Mouse (Mus musculus) Patski (cell line): ENCODE measurements around the gene Gramd4. TPM values are rescaled to one million over a fixed set of nuclear protein-coding genes. Genes with fewer than 3 reads are reported as not detected.

ENCODE experiments used
- ATAC-seq: fragments of 100-300 bp; one replicate; pipeline ENCODE4 v1.8.0; 2021
- CTCF ChIA-PET: fragments of 350-600 bp; sonication (Branson Sonifier 250); formaldehyde crosslinking; loops from one replicate; lab custom pipeline; 2022; ENCODE audit warnings: inconsistent platforms; lab: Charles Lee
- POLR2A ChIA-PET: fragments of 350-600 bp; sonication (Branson Sonifier 250); formaldehyde crosslinking; loops from one replicate; lab custom pipeline; 2022; ENCODE audit warnings: antibody characterized with exemption, inconsistent platforms; lab: Charles Lee
- DNase-seq: peaks from one replicate; pipeline ENCODE4 v3.0.0-alpha.2; 2011; ENCODE audit warnings: low read depth, low spot score
- H3K27me3 ChIP-seq: fragments of 371-371 bp; one replicate; pipeline ENCODE4 v1.5.1; 2021
- CTCF ChIP-seq: fragments of 100-300 bp; IDR thresholded peaks from one replicate; pipeline ENCODE4 v1.5.1; 2021
- in situ Hi-C: fragments of 300-500 bp; cut with MboI; formaldehyde crosslinking; loops from 3 replicates; pipeline ENCODE4 v1.11.1; 2018; ENCODE audit warnings: low pct_unique_long_range_greater_than_20kb, mixed read lengths
- polyA plus RNA-seq: library from polyadenylated mRNA; unstranded; gene quantifications from one replicate; pipeline ENCODE4 v1.2.3, GENCODE M21; 2021

Gene Gramd4
- polyA plus RNA-seq, 1 experiment from 2014 or later = 44.1 TPM

- TF ChIP-seq CTCF = no peak
- DNase-seq (no peak), ATAC-seq (no peak)
- H3K27me3 ChIP-seq = no peaks in the 10 kb centered on the region
- ChIA-PET CTCF (no interaction called here), POLR2A (no interaction called here)
- in situ Hi-C loops = no loop called here
Observed at GRCm38 (mm10) chr15:86077934-86078333, 20.4 kb downstream of the Gramd4 start.

DNA sequence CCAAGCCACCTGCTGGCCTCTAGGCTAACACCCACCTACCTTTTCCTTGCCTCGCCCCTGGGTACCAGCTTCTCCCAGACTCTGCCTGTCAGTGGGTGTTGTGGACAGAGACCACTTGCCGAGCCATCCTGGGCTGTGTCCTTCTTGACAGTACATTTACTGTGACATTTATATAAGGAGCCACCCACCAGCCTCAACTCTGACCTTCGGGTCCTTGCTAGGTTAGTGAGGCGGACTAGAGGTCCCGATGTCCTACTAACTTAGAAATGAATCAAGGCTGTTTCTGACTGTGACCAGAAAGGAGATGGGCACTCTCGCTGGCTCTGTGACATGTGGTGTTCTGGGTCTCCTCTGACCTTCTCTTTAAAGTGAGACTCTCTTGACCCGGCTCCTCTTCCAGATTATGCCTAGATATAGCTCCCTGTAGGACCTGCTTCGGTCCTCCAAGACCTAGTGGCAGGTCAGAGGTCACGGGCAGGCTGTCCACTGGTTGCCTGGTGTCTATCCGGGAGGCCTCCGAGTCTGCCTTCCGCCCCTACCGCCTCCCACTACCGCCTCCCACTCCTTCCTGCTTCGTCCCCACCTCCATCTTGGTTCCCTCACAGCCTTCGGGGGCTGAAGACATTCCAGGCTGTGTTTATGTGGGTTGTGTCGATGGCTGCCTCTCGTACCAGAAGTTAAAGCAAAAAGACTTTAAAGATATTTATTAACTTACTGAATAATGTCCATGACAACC lies 21.2 kb downstream of the Gramd4 start:
- H3K27me3 ChIP-seq = no peaks in the 10 kb centered on the region
- ChIA-PET CTCF (no interaction called here), POLR2A (no interaction called here)
- DNase-seq (no peak), ATAC-seq (no peak)
- TF ChIP-seq CTCF = no peak
- in situ Hi-C loops = no loop called here

- H3K27me3 ChIP-seq = no peaks in the 10 kb centered on the region
- CTCF ChIA-PET = no interaction called here
- POLR2A ChIA-PET = no interaction called here
- DNase-seq = no peak
- no peak for TF ChIP-seq CTCF
- in situ Hi-C loops = no loop called here
- no peak for ATAC-seq
Observed at GRCm38 (mm10) chr15:86079467-86079866, 22.0 kb downstream of the Gramd4 start.

DNA sequence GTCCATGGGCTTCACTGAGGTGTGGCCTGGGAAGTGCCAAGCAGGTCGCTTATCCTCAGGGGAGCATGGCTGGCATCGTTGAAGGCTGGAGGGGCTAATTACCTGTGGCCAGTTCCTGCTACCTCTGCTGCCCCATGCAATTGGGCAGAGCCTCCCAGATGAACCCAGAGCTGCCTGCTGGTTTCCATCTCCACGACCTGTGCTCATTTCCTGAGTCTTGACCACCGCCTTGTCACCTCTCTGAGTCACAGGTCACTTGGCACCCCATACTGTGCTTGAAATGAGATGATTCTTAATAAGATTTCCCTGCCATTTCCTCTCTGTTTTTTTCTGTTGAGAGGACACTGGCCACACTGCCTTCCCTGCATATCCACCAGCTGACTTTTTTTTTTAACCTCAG lies 22.4 kb downstream of the Gramd4 start:
- ATAC-seq = no peak
- H3K27me3 ChIP-seq = no peaks in the 10 kb centered on the region
- CTCF ChIA-PET = interaction anchor here (1.4 kb wide), 1 partner anchor 18 kb away, joined by 3 read pairs; no protein-coding TSS in a partner anchor
- in situ Hi-C loops = no loop called here
- no peak for DNase-seq
- no peak for TF ChIP-seq CTCF
- POLR2A ChIA-PET = no interaction called here

DNA sequence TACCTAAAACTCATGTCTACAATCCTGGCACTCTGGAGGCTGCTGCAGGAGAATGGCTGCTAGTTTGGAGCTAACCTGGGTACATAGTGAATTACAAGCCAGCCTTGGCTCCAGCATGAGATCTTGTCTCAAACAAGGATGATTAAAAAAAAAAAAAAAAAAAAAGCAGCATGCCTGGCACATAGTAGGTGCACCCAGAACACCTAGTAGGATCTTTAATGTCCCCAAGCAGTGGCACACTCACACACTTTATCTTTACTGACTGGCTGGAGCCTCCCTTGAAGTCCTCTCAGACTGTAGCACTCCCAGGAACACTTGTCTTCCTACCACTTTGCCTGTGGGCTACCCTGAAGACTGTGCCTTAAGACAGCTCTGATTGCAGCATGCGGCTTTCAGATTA lies 22.9 kb downstream of the Gramd4 start:
- TF ChIP-seq CTCF = no peak
- CTCF ChIA-PET = interaction anchor here (1.4 kb wide), 1 partner anchor 19 kb away, joined by 3 read pairs; no protein-coding TSS in a partner anchor
- in situ Hi-C loops = no loop called here
- H3K27me3 ChIP-seq = no peaks in the 10 kb centered on the region
- POLR2A ChIA-PET = no interaction called here
- no peak for ATAC-seq
- no peak for DNase-seq

GRCm38 (mm10) chr15:86081654-86082053 lies 24.2 kb downstream of the Gramd4 start:
- DNase-seq (no peak), ATAC-seq (no peak)
- ChIA-PET POLR2A (interaction anchor here (0.6 to 0.7 kb wide), 2 partner anchors 8 to 28 kb away, joined by 3 read pairs; no protein-coding TSS in a partner anchor), CTCF (interaction anchor here (1.0 kb wide), 1 partner anchor 27 kb away, joined by 3 read pairs; no protein-coding TSS in a partner anchor)
- TF ChIP-seq CTCF = no peak
- no peaks in the 10 kb centered on the region for H3K27me3 ChIP-seq
- in situ Hi-C loops = no loop called here

DNA sequence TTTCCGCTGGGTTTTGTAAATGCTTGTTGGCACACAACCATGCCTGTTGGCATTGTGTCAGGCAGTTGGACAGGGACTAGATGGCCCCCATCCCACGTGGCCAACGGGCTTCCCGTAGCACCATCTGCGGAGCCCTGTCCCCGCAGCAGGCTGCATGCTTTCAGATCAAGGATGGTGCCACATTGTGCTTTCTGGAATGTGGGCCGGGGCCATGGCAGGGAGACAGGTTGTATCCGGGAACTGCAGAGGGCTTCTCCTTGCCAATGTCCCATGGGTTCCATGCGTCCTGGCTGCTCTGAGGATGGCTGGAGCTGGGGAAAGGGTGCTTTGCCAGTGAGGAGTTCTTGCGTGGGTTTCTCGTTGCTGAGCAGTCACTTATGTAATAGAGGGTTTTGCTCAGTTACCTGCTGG lies 25.1 kb downstream of the Gramd4 start:
- ATAC-seq (no peak), DNase-seq (no peak)
- CTCF ChIA-PET = interaction anchor here (1.0 kb wide), 1 partner anchor 28 kb away, joined by 3 read pairs; no protein-coding TSS in a partner anchor
- POLR2A ChIA-PET = interaction anchor here (0.6 to 1.7 kb wide), 3 partner anchors 10 to 28 kb away, joined by 3 to 4 read pairs (median 3); no protein-coding TSS in a partner anchor
- no peak for TF ChIP-seq CTCF
- no peaks in the 10 kb centered on the region for H3K27me3 ChIP-seq
- in situ Hi-C loops = no loop called here

DNA sequence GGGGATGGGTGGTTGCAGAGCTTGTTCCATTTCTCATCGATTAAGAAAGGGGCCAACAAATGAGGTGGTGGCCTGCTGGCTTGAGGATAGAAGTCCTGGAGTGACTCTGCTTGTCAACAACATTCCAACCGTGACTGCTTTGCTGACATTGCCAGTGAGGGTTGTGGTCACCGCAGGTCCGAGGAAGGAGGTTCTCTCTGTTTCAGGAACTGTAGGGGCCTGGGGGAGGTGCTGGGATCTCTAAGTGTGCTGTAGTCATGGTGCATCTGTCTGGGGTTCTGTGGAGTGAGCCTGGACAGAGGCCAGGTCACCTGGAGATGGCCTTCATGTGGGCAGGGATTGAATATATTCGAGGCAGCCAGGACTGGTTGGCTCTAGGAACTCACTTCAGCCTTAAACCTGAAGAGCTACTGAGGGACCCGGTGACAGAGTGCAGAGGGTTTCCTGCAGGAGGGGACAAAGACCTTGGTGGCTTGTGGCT lies 25.8 kb downstream of the Gramd4 start:
- DNase-seq (no peak), ATAC-seq (no peak)

GRCm38 (mm10) chr15:86085301-86086225 lies 28.1 kb downstream of the Gramd4 start:
- ChIA-PET CTCF (interaction anchor here (1.0 to 1.8 kb wide), 4 partner anchors 24 to 35 kb away, joined by 3 to 5 read pairs (median 4); no protein-coding TSS in a partner anchor), POLR2A (no interaction called here)
- no peaks in the 10 kb centered on the region for H3K27me3 ChIP-seq
- DNase-seq = no peak
- no peak for ATAC-seq
- in situ Hi-C loops = no loop called here
- TF ChIP-seq CTCF = no peak

More for the DNA sequence above, 25.8 kb downstream of the Gramd4 start:
- ChIA-PET CTCF (no interaction called here), POLR2A (interaction anchor here (1.3 to 1.7 kb wide), 2 partner anchors 11 to 22 kb away, joined by 3 to 4 read pairs; no protein-coding TSS in a partner anchor)
- in situ Hi-C loops = no loop called here
- H3K27me3 ChIP-seq = no peaks in the 10 kb centered on the region
- TF ChIP-seq CTCF = no peak

DNA sequence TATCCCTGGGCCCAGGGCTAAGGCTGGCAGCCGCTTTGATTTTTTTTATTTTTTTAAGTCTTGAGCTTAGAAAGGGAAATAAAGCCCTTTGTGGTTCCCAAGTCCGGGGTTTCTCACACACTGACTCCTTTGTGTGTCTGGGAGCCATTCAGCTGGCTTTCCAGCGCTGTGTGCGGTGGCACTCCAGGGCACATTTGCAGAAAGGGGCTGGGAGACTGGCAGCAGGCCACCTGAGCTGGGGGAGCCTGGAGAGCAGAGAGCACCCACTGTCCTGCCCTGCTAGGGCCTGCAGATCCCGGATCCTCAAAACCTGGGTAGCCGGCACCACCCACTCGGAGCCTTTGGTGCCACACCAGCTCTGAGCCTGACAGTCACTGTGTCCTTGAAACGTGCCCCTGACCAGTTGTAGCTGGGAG lies 28.8 kb downstream of the Gramd4 start:
- ChIA-PET CTCF (interaction anchor here (1.1 to 1.8 kb wide), 2 partner anchors 24 to 34 kb away, joined by 4 to 5 read pairs; no protein-coding TSS in a partner anchor), POLR2A (no interaction called here)
- TF ChIP-seq CTCF = no peak
- DNase-seq = no peak
- no peak for ATAC-seq
- in situ Hi-C loops = no loop called here
- no peaks in the 10 kb centered on the region for H3K27me3 ChIP-seq
